Mouse (Mus musculus) limb, embryonic 13.5 days (tissue): Measurements from ENCODE around the gene Rpl27. TPM values are rescaled to one million over a fixed set of nuclear protein-coding genes. Genes with fewer than 3 reads are reported as not detected.

Source experiments
- ATAC-seq: fragments of 200-750 bp; cut with Nextera tagmentation; 2 replicates; pipeline ENCODE4 v1.8.0; 2017; ENCODE audit warnings: low read depth, moderate number of reproducible peaks, moderate TSS enrichment; ENCODE audit not compliant: low FRiP score
- H3K27ac ChIP-seq: fragments of 300-500 bp; sonication (generic); 2 replicates; pipeline ENCODE4 v1.5.1; 2015; ENCODE audit warnings: inconsistent platforms, mild to moderate bottlenecking, moderate library complexity
- H3K27me3 ChIP-seq: fragments of 300-500 bp; sonication (generic); 2 replicates; pipeline ENCODE4 v1.6.1; 2015; ENCODE audit warnings: mild to moderate bottlenecking, inconsistent platforms
- H3K36me3 ChIP-seq: fragments of 300-500 bp; sonication (generic); 2 replicates; pipeline ENCODE4 v1.6.1; 2015; ENCODE audit warnings: inconsistent platforms, mild to moderate bottlenecking, moderate library complexity
- H3K4me1 ChIP-seq: fragments of 300-500 bp; sonication (generic); 2 replicates; pipeline ENCODE4 v1.6.1; 2015; ENCODE audit warnings: inconsistent platforms
- H3K4me2 ChIP-seq: fragments of 300-500 bp; sonication (generic); replicated peaks from 2 replicates; pipeline ENCODE4 v1.6.1; 2015; ENCODE audit warnings: inconsistent platforms, mild to moderate bottlenecking, moderate library complexity
- H3K4me3 ChIP-seq: fragments of 300-500 bp; sonication (generic); 2 replicates; pipeline ENCODE4 v1.5.1; 2015; ENCODE audit warnings: moderate library complexity, mild to moderate bottlenecking, inconsistent platforms
- H3K9ac ChIP-seq: fragments of 300-500 bp; sonication (generic); 2 replicates; pipeline ENCODE4 v1.6.1; 2015; ENCODE audit warnings: mild to moderate bottlenecking, inconsistent platforms
- H3K9me3 ChIP-seq: fragments of 300-500 bp; sonication (generic); 2 replicates; pipeline ENCODE4 v1.6.1; 2016; ENCODE audit warnings: inconsistent platforms
- WGBS: fragments of 180-500 bp; shearing (Covaris S2); methylation state at CpG from one replicate; pipeline ENCODE4 v1.1.7; 2015; 5-methylcytosine and 5-hydroxymethylcytosine counted together
- polyA plus RNA-seq: library from polyadenylated mRNA; unstranded; fragments of >200 nt; fragmentation: Nextera tagmentation; extraction: Ambion mirVana; gene quantifications from 2 replicates; pipeline ENCODE4 v1.2.1, GENCODE M21; 2015

Gene Rpl27
- 328 and 347 TPM in 2 replicates for polyA plus RNA-seq

GRCm38 (mm10) chr11:101442127-101442693 is at the start of gene Rpl27:
Gene Rpl27 (plus strand): TSS chr11:101442298.
- Histone ChIP-seq H3K4me1 (peaks cover 20% of the 10 kb centered on the region), H3K4me3 (peak within 1 kb of the TSS; percentile 85), H3K27ac (peak within 1 kb of the TSS; percentile 95), H3K36me3 (peaks cover 27% of the 10 kb centered on the region), H3K27me3 (no peaks in the 10 kb centered on the region), H3K9ac (peak within 1 kb of the TSS; percentile 98), H3K9me3 (no peaks in the 10 kb centered on the region), H3K4me2 (peak within 1 kb of the TSS; percentile 96)
- WGBS: under 1% methylated on average over 42 of the region's 42 CpGs
- ATAC-seq: peak; percentile 100

GRCm38 (mm10) chr11:101395110-101395509 is 47.0 kb upstream of the Rpl27 start:
- Histone ChIP-seq H3K36me3 (no peaks in the 10 kb centered on the region), H3K4me1 (no peaks in the 10 kb centered on the region), H3K9ac (no peak overlapping the region), H3K4me3 (no peak overlapping the region), H3K4me2 (no peak overlapping the region), H3K27ac (no peak overlapping the region), H3K27me3 (no peaks in the 10 kb centered on the region), H3K9me3 (no peaks in the 10 kb centered on the region)
- WGBS: 6% methylated on average over 8 of the region's 8 CpGs
- no peak for ATAC-seq

- Histone ChIP-seq H3K4me2 (no peak overlapping the region), H3K9me3 (no peaks in the 10 kb centered on the region), H3K27me3 (no peaks in the 10 kb centered on the region), H3K27ac (no peak overlapping the region), H3K9ac (no peak overlapping the region), H3K4me1 (peaks cover 7% of the 10 kb centered on the region), H3K36me3 (peaks cover 35% of the 10 kb centered on the region), H3K4me3 (no peak overlapping the region)
- ATAC-seq: no peak
- 88% methylated on average over 2 of the region's 2 CpGs for WGBS
Measured at GRCm38 (mm10) chr11:101415306-101415705, 26.8 kb upstream of the Rpl27 start.

GRCm38 (mm10) chr11:101416433-101417100 is 25.5 kb upstream of the Rpl27 start:
- peaks cover 23% of the 10 kb centered on the region for H3K36me3 ChIP-seq
- H3K9me3 ChIP-seq: no peaks in the 10 kb centered on the region
- peak overlapping the region; percentile 87 for H3K4me2 ChIP-seq
- H3K9ac ChIP-seq: peak overlapping the region; percentile 89
- peak overlapping the region; percentile 81 for H3K4me3 ChIP-seq
- no peak; the same call in 1 of the 2 replicates for ATAC-seq
- H3K27me3 ChIP-seq: no peaks in the 10 kb centered on the region
- 1% methylated on average over 11 of the region's 11 CpGs for WGBS
- H3K4me1 ChIP-seq: peaks cover 7% of the 10 kb centered on the region
- H3K27ac ChIP-seq: peak overlapping the region; percentile 79

GRCm38 (mm10) chr11:101417101-101417855 is 24.8 kb upstream of the Rpl27 start, which contains the start of gene Aarsd1:
Gene Aarsd1 (minus strand): TSS chr11:101417615.
- ATAC-seq: peak; percentile 85
- Histone ChIP-seq H3K4me3 (peak within 1 kb of the TSS; percentile 81), H3K27ac (peak within 1 kb of the TSS; percentile 79), H3K9ac (peak within 1 kb of the TSS; percentile 89), H3K27me3 (no peaks in the 10 kb centered on the region), H3K4me1 (peaks cover 7% of the 10 kb centered on the region), H3K4me2 (peak within 1 kb of the TSS; percentile 87), H3K36me3 (peaks cover 16% of the 10 kb centered on the region), H3K9me3 (no peaks in the 10 kb centered on the region)
- WGBS: under 1% methylated on average over 45 of the region's 45 CpGs

- H3K4me2 ChIP-seq: no peak overlapping the region
- H3K36me3 ChIP-seq: peaks cover under 1% of the 10 kb centered on the region; the same call in 1 of the 2 replicates
- H3K27me3 ChIP-seq: no peaks in the 10 kb centered on the region
- no peak overlapping the region; the same call in 1 of the 2 replicates for H3K9ac ChIP-seq
- no peak for ATAC-seq
- H3K4me1 ChIP-seq: peaks cover 12% of the 10 kb centered on the region
- WGBS: 59% methylated on average over 6 of the region's 6 CpGs
- H3K4me3 ChIP-seq: no peak overlapping the region
- no peaks in the 10 kb centered on the region for H3K9me3 ChIP-seq
- no peak overlapping the region for H3K27ac ChIP-seq
Measured at GRCm38 (mm10) chr11:101418991-101419390, 23.1 kb upstream of the Rpl27 start.

GRCm38 (mm10) chr11:101419610-101420009 is 22.5 kb upstream of the Rpl27 start:
- Histone ChIP-seq H3K9ac (no peak overlapping the region), H3K36me3 (no peaks in the 10 kb centered on the region), H3K4me2 (no peak overlapping the region), H3K27me3 (no peaks in the 10 kb centered on the region), H3K27ac (no peak overlapping the region), H3K4me1 (peaks cover 16% of the 10 kb centered on the region), H3K9me3 (no peaks in the 10 kb centered on the region), H3K4me3 (no peak overlapping the region)
- ATAC-seq: no peak
- 24% methylated on average over 3 of the region's 3 CpGs for WGBS

GRCm38 (mm10) chr11:101420148-101420547 is 21.9 kb upstream of the Rpl27 start:
- ATAC-seq: no peak
- Histone ChIP-seq H3K36me3 (no peaks in the 10 kb centered on the region), H3K27ac (no peak overlapping the region), H3K9me3 (no peaks in the 10 kb centered on the region), H3K4me2 (no peak overlapping the region), H3K4me3 (no peak overlapping the region), H3K27me3 (no peaks in the 10 kb centered on the region), H3K4me1 (peaks cover 16% of the 10 kb centered on the region), H3K9ac (no peak overlapping the region)
- WGBS: 89% methylated on average over 5 of the region's 5 CpGs

- H3K9me3 ChIP-seq: no peaks in the 10 kb centered on the region
- peaks cover 27% of the 10 kb centered on the region for H3K4me1 ChIP-seq
- H3K36me3 ChIP-seq: peaks cover under 1% of the 10 kb centered on the region
- H3K9ac ChIP-seq: peak within 1 kb of the TSS; percentile 79
- peak within 1 kb of the TSS; percentile 65; the same call in 1 of the 2 replicates for H3K27ac ChIP-seq
- peak within 1 kb of the TSS; percentile 95 for H3K4me2 ChIP-seq
- peak within 1 kb of the TSS; percentile 75 for H3K4me3 ChIP-seq
- no peaks in the 10 kb centered on the region for H3K27me3 ChIP-seq
- 4% methylated on average over 23 of the region's 23 CpGs for WGBS
- peak; percentile 66 for ATAC-seq
Measured at GRCm38 (mm10) chr11:101424105-101424851, 17.8 kb upstream of the Rpl27 start, which contains the start of gene Gm27029. Gene Gm27029 (minus strand): TSS chr11:101424796.

GRCm38 (mm10) chr11:101424925-101425813 is 16.9 kb upstream of the Rpl27 start, which contains the start of the genes Rundc1 and Ptges3l:
Gene Rundc1 (plus strand): TSS chr11:101425085.
Gene Ptges3l (minus strand): TSS chr11:101425333.
- WGBS: under 1% methylated on average over 78 of the region's 81 CpGs
- Histone ChIP-seq H3K27me3 (no peaks in the 10 kb centered on the region), H3K9me3 (no peaks in the 10 kb centered on the region), H3K36me3 (peaks cover 10% of the 10 kb centered on the region), H3K4me1 (peaks cover 27% of the 10 kb centered on the region), H3K9ac (peak within 1 kb of the TSS; percentile 79), H3K4me3 (peak within 1 kb of the TSS; percentile 75), H3K4me2 (peak within 1 kb of the TSS; percentile 95), H3K27ac (peak within 1 kb of the TSS; percentile 65; the same call in 1 of the 2 replicates)
- ATAC-seq: peak; percentile 96
